Mouse (Mus musculus): ENCODE results near the gene Ern2. TPM values are rescaled to one million over a fixed set of nuclear protein-coding genes. Genes with fewer than 3 reads are reported as not detected.

Gene Ern2
- polyA plus RNA-seq, 1 experiment from 2014 or later: not detected

- DNase-seq (ENCODE audit: low read depth, low spot score): peak; percentile 15
- POLR2A ChIA-PET: no interaction called here
- CTCF ChIA-PET: interaction anchor here (0.8 to 1.7 kb wide), 6 partner anchors 10 to 38 kb away, joined by 3 to 5 read pairs (median 4); partner anchors contain the start of gene Plk1
- TF ChIP-seq CTCF (IDR thresholded peaks at IDR 0.05): peak; percentile 80
- H3K27me3 ChIP-seq: peaks cover 2% of the 10 kb centered on the region
- peak; percentile 39 for ATAC-seq
- in situ Hi-C loops (cut with MboI; ENCODE audit: low pct_unique_long_range_greater_than_20kb): no loop called here
These were observed 11.3 kb upstream of the Ern2 start for GRCm38 (mm10) chr7:122197306-122197705.

DNA sequence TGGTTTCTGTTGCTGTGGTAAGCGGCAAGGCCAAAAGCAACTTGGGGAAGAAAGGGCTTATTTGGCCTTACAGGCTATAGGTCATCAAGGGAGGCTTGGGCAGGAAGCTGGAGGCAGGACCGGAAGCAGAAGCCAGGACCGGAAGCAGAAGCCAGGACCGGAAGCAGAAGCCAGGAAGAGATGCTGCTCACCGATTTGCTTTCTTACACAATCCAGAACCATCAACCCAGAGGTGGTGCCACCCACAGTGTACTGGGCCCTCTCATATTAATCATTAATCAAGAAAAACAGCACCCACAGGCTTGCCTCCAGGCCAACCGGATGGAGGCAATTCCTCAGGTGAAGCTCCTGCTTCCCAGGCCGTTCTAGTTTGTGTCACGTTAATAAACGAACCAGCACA, 10.8 kb upstream of the Ern2 start:
- POLR2A ChIA-PET: no interaction called here
- ATAC-seq (no peak), DNase-seq (ENCODE audit: low read depth, low spot score) (no peak)
- H3K27me3 ChIP-seq: no peaks in the 10 kb centered on the region
- TF ChIP-seq CTCF (IDR thresholded peaks at IDR 0.05): no peak
- CTCF ChIA-PET: interaction anchor here (0.8 to 1.7 kb wide), 6 partner anchors 11 to 38 kb away, joined by 3 to 5 read pairs (median 4); partner anchors contain the start of gene Plk1
- in situ Hi-C loops (cut with MboI; ENCODE audit: low pct_unique_long_range_greater_than_20kb): no loop called here

- H3K27me3 ChIP-seq: no peaks in the 10 kb centered on the region
- peak; percentile 18 for TF ChIP-seq CTCF (IDR thresholded peaks at IDR 0.05)
- no peak for ATAC-seq
- ChIA-PET POLR2A (no interaction called here), CTCF (interaction anchor here (1.1 kb wide), 1 partner anchor 57 kb away, joined by 3 read pairs; no protein-coding TSS in a partner anchor)
- no peak for DNase-seq (ENCODE audit: low read depth, low spot score)
- in situ Hi-C loops (cut with MboI; ENCODE audit: low pct_unique_long_range_greater_than_20kb): loop anchor here (5.0 kb wide), 1 partner anchor 268 kb away; no protein-coding TSS in a partner anchor
These were observed 7.9 kb upstream of the Ern2 start for GRCm38 (mm10) chr7:122193919-122194318.

GRCm38 (mm10) chr7:122191097-122191496, 5.1 kb upstream of the Ern2 start:
- ATAC-seq (no peak), DNase-seq (ENCODE audit: low read depth, low spot score) (no peak)
- ChIA-PET CTCF (interaction anchor here (1.0 kb wide), 1 partner anchor 59 kb away, joined by 3 read pairs; no protein-coding TSS in a partner anchor), POLR2A (no interaction called here)
- no peaks in the 10 kb centered on the region for H3K27me3 ChIP-seq
- in situ Hi-C loops (cut with MboI; ENCODE audit: low pct_unique_long_range_greater_than_20kb): loop anchor here (5.0 kb wide), 1 partner anchor 271 kb away; no protein-coding TSS in a partner anchor
- no peak for TF ChIP-seq CTCF (IDR thresholded peaks at IDR 0.05)

- in situ Hi-C loops (cut with MboI; ENCODE audit: low pct_unique_long_range_greater_than_20kb): no loop called here
- TF ChIP-seq CTCF (IDR thresholded peaks at IDR 0.05): peak; percentile 73
- CTCF ChIA-PET: no interaction called here
- no peak for ATAC-seq
- POLR2A ChIA-PET: no interaction called here
- peak; percentile 1 for DNase-seq (ENCODE audit: low read depth, low spot score)
- no peaks in the 10 kb centered on the region for H3K27me3 ChIP-seq
These were observed 3.5 kb upstream of the Ern2 start for GRCm38 (mm10) chr7:122189484-122189883.

DNA sequence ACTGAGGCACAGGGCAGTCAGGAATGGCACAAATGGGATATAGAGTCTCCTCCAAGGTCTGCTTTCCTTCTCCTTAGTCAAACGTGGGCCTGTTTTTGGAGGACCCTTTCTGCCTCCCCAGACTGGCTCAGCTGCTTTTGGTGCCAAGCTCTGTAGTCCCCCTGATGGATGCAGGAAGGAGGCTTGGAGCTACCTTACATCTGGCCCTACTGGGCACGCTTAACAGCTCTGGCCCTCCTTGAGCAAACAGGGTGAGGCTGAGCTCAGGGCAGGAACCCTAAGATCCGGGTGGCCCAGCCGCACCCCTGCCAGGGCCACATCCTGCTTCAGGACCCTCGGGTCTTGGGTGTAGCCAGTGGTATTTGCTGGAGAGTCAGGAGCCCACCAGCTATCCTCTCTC, 1.4 kb downstream of the Ern2 start:
- ChIA-PET POLR2A (no interaction called here), CTCF (interaction anchor here (1.3 to 1.4 kb wide), 2 partner anchors 12 to 15 kb away, joined by 3 to 5 read pairs; no protein-coding TSS in a partner anchor)
- in situ Hi-C loops (cut with MboI; ENCODE audit: low pct_unique_long_range_greater_than_20kb): no loop called here
- ATAC-seq (no peak), DNase-seq (ENCODE audit: low read depth, low spot score) (no peak)
- no peaks in the 10 kb centered on the region for H3K27me3 ChIP-seq
- no peak for TF ChIP-seq CTCF (IDR thresholded peaks at IDR 0.05)

- in situ Hi-C loops (cut with MboI; ENCODE audit: low pct_unique_long_range_greater_than_20kb): no loop called here
- no peak for DNase-seq (ENCODE audit: low read depth, low spot score)
- ChIA-PET POLR2A (no interaction called here), CTCF (no interaction called here)
- no peak for TF ChIP-seq CTCF (IDR thresholded peaks at IDR 0.05)
- ATAC-seq: no peak
- H3K27me3 ChIP-seq: peaks cover 8% of the 10 kb centered on the region
These were observed 5.3 kb downstream of the Ern2 start for GRCm38 (mm10) chr7:122180720-122181119.

DNA sequence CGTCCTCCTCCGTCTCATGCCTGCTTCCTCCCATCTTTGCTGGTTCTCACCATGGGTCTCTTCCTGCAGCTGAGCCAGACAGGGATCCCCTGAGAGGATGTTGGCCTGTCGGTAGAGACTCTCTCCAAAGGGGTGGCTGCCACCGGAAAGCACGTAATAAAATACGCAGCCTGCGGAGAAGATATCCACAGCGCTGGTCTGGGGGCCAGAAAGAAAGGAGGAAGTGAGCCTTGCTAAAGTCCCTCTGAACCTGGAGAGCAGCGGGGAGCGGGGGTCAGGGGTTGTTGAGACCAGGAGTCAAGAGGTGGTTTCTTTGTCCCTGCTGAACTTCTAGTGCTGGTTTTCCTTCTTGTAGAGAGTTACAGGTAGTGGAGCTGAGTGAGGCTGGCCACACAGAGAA, 14.4 kb downstream of the Ern2 start:
- TF ChIP-seq CTCF (IDR thresholded peaks at IDR 0.05): no peak
- CTCF ChIA-PET: interaction anchor here (1.1 kb wide), 1 partner anchor 26 kb away, joined by 3 read pairs; no protein-coding TSS in a partner anchor
- DNase-seq (ENCODE audit: low read depth, low spot score) (no peak), ATAC-seq (no peak)
- in situ Hi-C loops (cut with MboI; ENCODE audit: low pct_unique_long_range_greater_than_20kb): no loop called here
- H3K27me3 ChIP-seq: no peaks in the 10 kb centered on the region
- POLR2A ChIA-PET: no interaction called here

GRCm38 (mm10) chr7:122170705-122171104, 15.3 kb downstream of the Ern2 start:
- in situ Hi-C loops (cut with MboI; ENCODE audit: low pct_unique_long_range_greater_than_20kb): no loop called here
- no peak for ATAC-seq
- no peak for TF ChIP-seq CTCF (IDR thresholded peaks at IDR 0.05)
- no peaks in the 10 kb centered on the region for H3K27me3 ChIP-seq
- ChIA-PET POLR2A (no interaction called here), CTCF (interaction anchor here (1.1 kb wide), 1 partner anchor 26 kb away, joined by 3 read pairs; no protein-coding TSS in a partner anchor)
- DNase-seq (ENCODE audit: low read depth, low spot score): no peak

GRCm38 (mm10) chr7:122167203-122167602, 18.8 kb downstream of the Ern2 start:
- ATAC-seq (no peak), DNase-seq (ENCODE audit: low read depth, low spot score) (no peak)
- no peaks in the 10 kb centered on the region for H3K27me3 ChIP-seq
- ChIA-PET CTCF (no interaction called here), POLR2A (no interaction called here)
- no peak for TF ChIP-seq CTCF (IDR thresholded peaks at IDR 0.05)
- in situ Hi-C loops (cut with MboI; ENCODE audit: low pct_unique_long_range_greater_than_20kb): no loop called here

GRCm38 (mm10) chr7:122163766-122164165, 22.2 kb downstream of the Ern2 start:
- POLR2A ChIA-PET: no interaction called here
- in situ Hi-C loops (cut with MboI; ENCODE audit: low pct_unique_long_range_greater_than_20kb): no loop called here
- CTCF ChIA-PET: no interaction called here
- TF ChIP-seq CTCF (IDR thresholded peaks at IDR 0.05): no peak
- ATAC-seq (no peak), DNase-seq (ENCODE audit: low read depth, low spot score) (no peak)
- H3K27me3 ChIP-seq: no peaks in the 10 kb centered on the region

- POLR2A ChIA-PET: no interaction called here
These were observed 26.0 kb downstream of the Ern2 start for GRCm38 (mm10) chr7:122160037-122160436.

More at GRCm38 (mm10) chr7:122160037-122160436, 26.0 kb downstream of the Ern2 start:
- in situ Hi-C loops (cut with MboI; ENCODE audit: low pct_unique_long_range_greater_than_20kb): no loop called here
- no peak for TF ChIP-seq CTCF (IDR thresholded peaks at IDR 0.05)
- H3K27me3 ChIP-seq: no peaks in the 10 kb centered on the region
- no peak for DNase-seq (ENCODE audit: low read depth, low spot score)
- CTCF ChIA-PET: no interaction called here
- no peak for ATAC-seq
